Mouse (Mus musculus): ENCODE results near the gene Clspn.
A peak's percentile ranks its signal among the peaks of the same experiment; 100 is the strongest.
"Not testable (repeated sequence)": the region's sequence is repeated elsewhere in the genome, so short reads cannot be mapped to it uniquely, and the experiment has no call there.

The Clspn gene

DNA sequence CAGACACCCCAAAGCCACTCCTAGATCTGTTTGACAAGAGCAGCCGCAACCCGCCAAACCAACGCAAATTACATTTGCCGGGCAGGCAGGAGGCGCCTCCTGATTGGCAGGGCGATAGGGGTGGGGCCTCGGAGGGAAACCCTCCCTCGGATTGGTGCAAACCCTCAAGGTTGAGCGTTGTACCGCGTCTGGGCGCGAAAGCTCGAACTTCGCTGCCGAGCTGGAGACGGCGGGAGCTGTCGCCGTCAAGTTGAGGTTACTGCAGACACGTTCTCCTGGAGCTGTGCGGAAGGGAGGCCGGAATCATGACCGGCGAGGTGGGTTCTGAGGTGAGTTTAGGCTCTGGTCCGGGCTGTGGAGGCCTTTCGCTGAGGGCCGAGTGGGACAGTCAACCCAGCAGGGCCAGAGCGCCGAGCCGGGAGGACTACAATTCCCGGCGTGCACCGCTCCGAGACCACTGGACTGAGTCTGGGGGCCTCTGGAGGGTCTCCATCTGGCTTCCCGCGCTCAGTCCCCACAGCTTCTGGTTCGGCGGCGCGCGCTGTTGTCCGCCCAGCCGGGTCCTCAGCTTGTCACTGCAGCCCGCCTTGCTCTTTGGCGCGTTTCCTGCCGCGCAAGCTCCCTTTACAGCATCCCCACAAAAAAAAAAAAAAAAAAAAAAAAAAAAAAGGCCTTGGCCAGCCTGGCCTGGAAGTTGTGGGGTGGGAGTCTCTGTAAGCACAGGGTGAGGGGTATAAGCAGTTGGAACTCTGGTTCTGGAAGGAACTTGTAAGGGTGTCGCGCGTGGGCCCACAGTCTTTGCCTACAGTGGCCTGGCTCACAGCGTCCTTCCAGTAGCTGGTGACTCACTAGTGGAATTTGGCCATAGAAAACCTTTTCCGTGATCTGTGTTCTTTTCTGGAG, at the start of gene Clspn:
Gene Clspn (plus strand): TSS at position 127 of the 903 bp plus-strand sequence.
- DNase-seq (ENCODE audit: low spot score) = peak; percentile 87

DNA sequence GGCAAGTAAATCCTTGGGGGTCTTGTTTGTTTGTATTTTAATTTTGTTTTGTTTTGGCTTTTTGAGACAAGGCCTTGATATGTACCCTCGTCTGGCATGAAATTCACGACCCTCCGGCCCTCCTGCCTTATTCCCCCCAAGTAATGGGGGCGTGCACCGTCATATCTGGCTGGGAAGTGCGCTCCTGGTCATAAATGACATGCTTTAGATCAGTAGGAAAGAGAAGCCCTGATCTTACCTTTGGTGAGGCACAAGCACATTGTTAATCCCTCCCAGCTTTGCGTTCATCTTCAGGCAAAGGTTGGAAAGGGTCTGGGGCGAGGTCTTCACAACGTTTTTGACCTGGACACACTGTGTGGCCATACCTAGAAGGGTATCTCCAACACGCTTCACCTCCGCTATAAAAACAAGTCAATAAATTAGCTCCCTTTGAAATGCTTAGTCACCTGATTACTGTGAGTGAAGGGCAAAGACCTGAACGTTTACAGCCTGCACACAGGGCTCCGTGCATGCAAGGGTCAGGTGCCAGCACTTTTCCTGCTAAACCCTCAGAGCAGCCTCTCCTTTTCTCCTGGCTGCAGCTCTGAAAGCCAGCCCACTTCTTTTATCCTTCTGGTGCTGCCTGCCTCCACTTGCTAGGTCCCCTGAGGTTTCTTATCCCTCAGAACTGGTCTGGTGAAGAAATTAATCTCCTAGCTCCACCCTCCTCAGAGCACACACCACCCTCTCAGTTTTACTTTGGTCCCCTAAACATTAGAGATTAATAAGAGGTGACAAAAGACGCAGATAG, 48.4 kb upstream of the Clspn start:
- peak; percentile 11 for DNase-seq (ENCODE audit: low spot score)

DNA sequence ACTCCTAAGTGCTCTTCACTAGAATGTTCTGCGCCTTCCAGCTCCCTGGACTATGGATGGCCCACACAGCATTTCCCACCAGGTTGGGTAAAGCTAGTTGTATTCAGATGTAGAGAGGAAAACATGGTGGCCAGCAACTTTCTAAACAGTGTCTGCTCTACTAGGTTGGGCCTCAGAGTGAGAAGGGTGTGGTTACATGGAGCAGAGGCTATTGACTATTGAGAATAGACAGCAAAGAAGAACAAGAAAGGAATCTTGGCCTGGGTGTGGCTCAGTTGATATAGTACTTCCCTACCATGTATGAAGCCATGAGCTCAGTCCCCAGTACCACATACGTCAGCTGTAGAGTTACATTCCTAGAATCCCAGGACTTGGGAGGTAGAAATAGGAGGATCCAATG, 47.7 kb upstream of the Clspn start:
- no peak for DNase-seq (ENCODE audit: low spot score)

DNA sequence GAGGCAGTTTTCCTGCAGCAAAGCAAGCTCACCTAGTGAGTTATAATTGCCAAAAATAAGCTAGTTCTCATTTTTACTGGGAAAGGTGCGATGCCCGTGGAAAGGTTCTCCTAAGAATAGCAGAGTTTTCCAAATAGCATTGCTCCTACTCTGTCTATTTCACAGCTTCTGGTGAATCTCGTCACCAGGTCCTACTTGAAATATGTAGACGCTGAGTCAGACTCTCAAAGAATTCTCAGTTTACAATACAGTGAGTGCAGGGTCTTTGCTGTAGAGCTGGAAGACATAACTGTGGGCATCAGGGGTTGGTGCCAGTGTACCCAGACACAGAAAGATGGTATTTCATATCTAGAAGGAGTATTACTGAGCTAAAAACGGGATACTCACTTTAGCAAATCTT, 45.7 kb upstream of the Clspn start:
- DNase-seq (ENCODE audit: low spot score) = no peak

DNA sequence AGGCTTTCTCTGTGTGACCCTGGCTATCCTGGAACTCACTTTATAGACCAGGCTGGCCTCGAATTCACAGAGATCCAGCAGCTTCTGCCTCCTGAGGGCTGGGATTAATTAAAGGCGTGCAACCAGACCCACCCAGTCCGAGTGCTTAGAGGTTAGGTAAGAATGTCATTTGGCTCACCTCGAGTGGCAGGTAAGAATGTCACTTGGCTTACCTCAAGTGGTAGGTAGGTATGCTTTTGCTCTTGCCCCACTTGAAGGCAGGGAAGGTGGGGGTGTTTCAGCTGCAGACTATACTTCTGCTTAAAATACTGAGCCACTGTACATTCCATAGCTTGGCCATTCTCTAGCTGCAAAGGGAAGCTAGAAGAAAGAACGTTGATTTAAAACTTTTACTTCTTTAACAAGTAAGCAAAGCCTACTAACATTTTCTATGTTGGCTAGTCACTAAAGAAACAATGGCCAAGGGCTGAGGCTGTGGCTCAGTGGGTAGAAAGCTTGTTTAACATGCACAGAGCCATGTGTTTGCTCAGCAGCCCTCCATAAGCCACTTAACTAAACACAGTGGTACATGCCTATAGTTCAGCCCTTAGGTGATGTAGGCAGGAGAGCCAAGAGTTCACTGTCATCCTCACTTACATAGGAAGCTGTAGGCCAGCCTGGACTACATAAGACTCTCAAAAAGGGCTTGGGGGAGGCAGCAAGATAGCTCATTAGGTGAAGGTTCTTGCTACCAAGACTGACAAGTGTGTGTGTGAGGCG, 44.2 kb upstream of the Clspn start:
- no peak for DNase-seq (ENCODE audit: low spot score)

DNA sequence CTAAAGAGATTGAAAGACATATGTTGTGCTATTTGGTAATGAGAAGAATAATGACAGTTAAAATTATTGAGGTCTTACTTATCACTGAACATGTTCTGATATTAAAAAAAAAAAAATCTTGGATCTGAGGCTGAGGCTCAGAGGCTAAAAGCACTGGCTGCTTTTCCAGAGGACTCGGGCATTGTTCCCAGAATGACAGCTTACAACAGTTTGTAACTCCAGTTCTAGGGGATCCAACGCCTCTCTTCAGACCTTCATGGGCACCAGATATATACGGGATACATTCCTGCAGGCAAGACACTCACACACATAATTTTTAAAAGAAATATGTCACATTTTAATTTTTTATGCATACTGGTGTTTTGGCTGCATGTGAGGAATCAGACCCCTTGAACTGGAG, 30.6 kb upstream of the Clspn start:
- no peak for DNase-seq (ENCODE audit: low spot score)

DNA sequence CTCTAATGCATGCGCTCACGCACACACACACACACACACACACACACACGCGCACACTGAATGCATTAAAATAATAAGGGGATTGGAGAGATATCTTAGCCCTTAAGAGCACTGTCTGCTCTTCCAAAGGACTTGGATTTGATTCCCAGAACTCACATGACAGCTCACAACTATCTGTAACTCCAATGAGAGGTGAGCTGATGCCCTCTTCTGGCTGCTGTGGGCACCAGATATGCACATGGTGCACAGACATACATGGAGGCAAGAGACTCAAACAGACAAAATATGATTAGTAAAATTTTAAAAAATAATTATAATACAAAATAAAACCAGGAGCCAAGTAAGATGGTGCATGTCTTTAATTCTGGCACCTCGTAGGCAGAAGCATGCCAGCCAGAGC, 29.9 kb upstream of the Clspn start:
- no peak for DNase-seq (ENCODE audit: low spot score)

DNA sequence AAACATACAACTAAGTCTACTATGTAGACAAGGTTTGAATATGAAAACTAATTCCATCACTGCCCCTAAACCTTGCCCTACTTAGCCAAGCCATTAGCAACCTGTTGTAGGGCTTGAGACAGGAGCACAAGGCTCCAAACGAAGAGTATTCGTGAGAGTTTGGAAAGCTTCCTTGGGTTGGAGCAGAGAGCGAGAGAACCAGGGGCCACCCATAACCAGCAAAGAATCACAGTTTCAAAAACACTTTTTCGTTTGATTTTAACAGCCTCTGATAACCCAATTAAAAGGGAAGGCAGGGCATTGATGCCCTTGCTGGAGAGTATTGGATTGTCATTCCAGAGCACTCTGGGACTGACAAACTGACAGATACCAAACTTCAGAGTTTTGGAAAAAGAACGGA, 24.4 kb upstream of the Clspn start:
- no peak for DNase-seq (ENCODE audit: low spot score)

DNA sequence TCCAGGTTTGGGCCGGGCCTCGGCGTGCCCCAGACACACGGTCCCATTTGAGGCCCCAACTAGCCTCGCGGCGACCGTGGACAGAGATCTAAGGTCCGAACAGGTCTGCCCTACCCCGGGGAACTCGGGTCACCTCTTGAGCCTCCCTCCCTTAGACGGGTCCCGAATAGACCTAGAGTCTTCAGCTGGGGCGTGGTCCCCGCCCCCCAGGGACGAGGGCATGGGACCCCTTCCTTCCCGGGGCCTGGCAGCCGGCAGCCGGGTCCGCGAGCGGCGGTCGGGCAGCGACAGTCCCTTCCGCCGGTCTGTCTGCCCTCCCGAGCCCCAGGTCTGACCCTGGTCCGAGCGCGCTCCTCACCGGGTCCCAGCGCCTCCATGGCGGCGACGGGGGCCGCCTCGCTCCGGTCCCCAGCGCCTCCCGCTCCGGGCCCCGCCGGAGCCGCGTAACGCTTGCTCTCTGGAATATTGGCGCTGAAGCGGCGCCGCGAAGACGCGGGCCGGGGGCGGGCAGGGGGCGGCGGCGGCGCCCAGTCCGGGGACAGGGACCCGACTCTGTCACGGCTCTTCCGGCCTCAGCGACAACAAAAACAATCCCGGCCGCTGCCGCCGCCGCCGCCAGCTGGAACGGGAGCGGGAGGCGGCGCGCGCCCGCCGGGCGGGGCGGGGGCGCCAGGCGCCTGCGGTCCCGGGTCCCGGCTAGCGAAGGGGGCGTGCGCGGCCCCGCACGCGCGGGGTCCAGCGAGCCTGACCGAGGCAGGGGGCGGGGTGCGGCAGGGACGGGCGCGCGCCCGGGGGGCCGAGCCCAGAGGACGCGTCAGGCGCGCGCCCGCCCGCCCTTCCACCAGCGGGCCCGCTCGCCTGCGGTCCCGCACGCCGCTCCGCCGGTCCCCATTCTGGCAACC, 23.7 kb upstream of the Clspn start, which contains the start of gene Ago4:
Gene Ago4 (minus strand): TSS at position 646 of the 902 bp plus-strand sequence.
- DNase-seq (ENCODE audit: low spot score) = peak; percentile 55

DNA sequence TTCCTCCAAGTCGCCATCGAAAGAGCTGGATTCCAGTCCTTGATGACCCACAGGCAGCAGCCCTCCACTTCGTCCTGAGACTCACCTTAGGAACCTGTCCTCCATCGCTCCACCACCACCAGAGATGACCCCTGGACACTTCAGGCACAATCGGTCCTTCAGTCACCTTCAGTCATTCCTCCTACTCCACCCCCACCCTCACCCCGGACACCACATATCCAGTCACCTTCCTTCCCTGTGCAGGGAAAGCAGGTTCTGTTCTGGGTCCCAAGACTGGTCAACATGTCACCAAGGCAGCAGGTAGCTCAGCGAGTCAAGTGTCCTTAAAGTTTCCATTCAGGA, 23.0 kb upstream of the Clspn start:
- no peak for DNase-seq (ENCODE audit: low spot score)

DNA sequence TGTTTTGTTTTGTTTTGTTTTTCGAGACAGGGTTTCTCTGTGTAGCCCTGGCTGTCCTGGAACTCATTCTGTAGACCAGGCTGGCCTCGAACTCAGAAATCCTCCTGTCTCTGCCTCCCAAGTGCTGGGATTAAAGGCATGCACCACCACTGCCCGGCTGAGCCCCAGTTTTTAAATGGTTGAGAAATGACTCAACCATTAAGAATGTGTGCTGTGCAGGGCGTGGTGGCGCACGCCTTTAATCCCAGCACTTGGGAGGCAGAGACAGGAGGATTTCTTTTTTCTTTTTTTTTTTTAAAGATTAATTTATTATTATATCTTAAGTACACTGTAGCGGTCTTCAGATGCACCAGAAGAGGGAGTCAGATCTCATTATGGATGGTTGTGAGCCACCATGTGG, 21.1 kb upstream of the Clspn start:
- DNase-seq (ENCODE audit: low spot score) = not testable (repeated sequence)

DNA sequence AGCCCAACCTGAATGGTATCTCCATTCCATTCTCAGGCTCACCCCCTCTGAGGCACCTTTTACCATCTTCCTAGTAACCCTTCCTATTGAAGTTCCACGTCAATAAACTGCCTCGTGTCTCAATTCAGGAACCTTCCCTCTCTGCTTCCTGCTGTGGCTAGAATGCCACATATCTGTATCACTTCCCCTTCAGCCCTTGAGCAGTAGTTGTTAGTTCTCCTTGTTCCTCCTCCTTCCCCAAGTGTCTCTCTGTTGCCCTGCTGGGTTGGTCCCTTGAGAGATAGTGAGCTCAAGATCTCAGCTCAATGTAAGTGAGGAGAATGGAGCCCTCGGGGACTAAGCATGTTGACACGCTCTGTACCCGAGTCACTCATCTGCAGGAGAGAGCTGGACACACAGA, 19.9 kb upstream of the Clspn start:
- DNase-seq (ENCODE audit: low spot score) = no peak

DNA sequence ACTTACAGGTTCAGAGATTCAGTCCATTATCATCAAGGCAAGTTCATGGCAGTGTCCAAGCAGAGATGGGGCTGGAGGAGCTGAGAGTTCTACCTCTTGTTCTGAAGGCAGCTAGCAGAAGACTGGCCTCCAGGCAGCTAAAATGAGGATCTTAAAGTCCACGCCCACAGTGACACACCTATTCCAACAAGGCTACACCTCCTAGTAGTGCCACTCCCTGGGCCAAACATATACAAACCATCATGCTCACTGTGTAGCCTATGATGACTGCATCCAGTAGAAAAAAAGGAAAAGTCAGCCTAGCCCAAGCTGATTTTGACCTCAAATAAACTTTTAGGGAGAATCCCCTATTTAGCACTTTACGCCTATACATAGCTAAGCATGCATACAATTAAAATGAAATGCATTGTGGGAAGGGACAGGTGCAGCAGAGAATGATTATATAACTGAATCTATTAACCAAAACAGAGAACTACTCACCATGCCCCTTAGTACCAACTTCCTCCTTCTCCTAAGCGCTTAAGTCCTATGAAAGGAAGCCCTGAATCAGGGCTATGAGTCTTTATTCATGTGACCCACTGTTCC, 16.2 kb upstream of the Clspn start:
- DNase-seq (ENCODE audit: low spot score) = no peak

DNA sequence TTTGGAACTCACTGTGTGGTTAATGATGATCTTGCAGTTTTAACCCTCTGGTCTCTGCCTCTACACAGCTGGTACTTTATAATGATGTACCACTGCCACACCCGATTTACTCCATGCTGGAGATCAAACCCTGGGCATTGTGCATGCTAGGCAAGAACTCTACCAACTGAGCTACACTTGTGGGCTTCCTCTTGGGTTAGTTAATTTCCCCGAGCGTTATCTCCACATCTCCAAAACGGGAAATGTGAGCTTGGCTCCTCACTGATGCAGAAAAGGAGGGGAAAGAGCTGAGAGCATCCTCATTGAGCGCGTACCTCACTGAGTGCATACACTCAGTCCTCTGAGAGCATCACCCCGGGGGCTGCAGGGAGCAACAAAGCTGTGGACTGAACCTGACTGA, 13.9 kb upstream of the Clspn start:
- DNase-seq (ENCODE audit: low spot score) = no peak

DNA sequence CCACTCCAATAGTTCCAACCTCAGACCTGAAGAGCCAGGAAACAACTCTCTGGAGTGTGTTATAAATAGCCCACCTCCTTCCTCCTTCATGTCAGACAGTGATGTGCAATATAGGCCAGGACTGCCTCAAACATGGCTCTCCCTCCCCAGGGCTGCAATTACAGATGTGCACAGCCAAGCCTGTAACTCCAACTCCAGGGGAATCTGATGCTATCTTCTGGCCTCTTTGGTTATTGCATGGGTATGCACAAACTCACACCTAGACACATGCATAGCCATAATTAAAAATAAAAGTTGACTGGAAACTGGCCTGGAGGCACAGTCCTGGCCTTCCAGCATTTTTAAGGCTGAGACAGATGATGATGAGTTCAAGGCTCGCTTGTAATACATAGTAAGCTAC, 11.7 kb upstream of the Clspn start:
- no peak for DNase-seq (ENCODE audit: low spot score)

DNA sequence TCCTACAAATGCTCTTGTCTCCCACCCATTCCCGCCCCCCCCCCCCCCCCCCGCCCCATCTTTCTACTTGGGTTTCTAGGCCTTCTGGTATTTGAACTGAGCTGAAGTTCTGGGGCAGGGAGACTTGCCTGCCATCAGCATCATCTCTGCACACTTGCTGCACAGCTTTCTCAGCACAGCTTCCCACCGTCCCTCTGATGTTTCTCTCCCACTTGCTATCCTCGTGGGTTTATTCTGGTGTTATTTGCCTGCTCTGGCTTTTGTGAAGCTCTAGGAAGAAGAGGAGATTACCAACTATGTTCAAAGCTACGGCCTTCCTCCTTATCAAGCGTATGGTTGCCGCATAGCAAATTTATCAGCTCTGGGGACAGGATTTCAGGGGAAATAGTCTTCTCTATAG, 11.0 kb upstream of the Clspn start:
- no peak for DNase-seq (ENCODE audit: low spot score)

DNA sequence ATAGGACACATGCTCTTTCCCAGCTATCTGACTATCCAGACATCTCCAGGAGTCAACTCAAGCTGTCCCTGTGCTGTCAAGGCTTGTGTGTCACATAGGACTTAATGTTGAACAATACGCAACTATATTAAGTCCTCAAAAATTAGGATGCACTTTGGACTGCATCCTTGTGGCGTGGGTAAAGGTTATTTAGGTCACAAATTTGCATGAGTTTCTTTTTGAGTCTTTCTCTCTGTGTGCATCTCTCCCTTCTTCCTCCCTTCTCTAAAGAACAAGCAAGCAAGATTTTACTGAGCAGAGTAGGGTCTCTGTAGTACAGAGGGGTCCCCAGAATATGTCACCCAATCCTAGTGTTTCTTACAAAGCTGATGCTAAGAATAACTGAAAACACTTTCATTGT, 10.6 kb upstream of the Clspn start:
- no peak for DNase-seq (ENCODE audit: low spot score)

DNA sequence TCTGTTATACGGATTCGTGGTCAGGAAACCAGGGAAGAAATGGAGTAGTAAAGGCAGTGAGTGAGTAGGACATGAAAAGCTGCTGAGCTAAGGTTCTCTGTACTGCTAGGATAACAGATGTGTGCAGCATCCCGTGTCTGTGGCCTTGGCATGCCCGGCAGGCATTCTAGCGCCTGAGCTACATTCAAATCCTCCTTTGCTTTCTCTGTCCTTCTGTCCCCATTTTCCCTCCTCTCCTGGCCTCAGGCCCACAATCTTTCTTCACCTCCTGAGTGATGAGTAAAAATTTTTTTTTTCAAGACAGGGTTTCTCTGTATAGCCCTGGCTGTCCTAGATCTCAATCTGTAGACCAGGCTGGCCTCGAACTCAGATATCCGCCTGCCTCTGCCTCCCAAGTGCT, 4.6 kb upstream of the Clspn start:
- DNase-seq (ENCODE audit: low spot score) = no peak

DNA sequence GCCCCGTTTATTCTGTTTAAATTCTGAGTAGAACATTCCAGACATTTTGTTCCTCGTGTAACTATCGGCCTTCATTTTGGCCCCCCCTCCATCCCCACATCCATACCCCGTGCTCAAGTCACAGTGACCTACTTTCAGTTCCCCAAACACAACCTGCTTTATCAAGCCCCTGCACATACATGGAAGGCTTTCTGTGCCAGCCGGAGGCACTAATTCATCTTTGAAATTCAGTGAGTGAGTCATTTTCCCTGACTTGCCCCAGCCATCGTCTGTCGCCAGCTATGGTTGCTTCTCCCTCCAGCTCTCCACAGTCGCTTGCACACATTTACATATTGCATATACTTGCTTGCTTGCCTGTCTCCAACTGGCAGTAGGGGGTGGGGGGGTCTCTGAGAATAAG, 3.6 kb upstream of the Clspn start:
- peak; percentile 41 for DNase-seq (ENCODE audit: low spot score)

DNA sequence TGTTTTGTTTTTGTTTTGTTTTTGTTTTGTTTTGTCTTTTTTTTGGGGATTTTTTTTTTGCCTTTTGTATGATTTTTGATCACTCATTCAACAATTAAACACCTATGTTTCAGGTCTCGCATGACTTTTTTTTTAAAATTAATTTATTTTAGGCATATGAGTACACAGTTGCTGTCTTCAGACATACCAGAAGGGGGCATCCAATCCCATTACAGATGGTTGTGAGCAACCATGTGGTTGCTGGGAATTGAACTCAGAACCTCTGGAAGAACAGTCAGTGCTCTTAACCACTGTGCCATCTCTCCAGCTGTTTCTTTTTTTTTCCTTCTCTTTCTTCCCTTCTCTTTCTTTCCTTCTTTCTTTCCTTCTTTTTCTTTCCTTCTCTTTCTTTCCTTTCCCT, 3.0 kb upstream of the Clspn start:
- no peak for DNase-seq (ENCODE audit: low spot score)

DNA sequence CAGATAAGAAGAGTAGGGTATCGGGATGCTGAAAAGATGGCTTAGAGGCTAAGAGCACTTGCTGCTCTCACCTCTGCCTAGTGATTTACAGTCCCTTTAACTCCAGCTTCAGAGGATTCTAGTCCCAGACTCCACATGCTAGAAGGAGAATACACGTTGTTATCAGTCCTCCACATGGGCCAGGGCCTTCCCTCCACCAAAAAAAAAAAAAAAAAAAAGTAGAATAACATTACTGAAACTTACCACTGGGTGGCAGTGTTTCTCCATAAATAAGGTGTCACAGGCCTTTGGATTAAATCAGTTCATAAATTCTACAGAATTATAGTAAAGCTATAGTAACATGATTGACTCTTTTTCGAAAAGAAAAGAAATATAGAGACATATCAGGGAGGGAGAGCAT, 2.3 kb upstream of the Clspn start:
- DNase-seq (ENCODE audit: low spot score) = peak; percentile 78
